Mouse (Mus musculus): Measurements from ENCODE around the gene Ankrd24. TPM values are rescaled to one million over a fixed set of nuclear protein-coding genes. Genes with fewer than 3 reads are reported as not detected.
"Not testable (repeated sequence)": the region's sequence is repeated elsewhere in the genome, so short reads cannot be mapped to it uniquely, and the experiment has no call there.

Gene Ankrd24
- polyA plus RNA-seq, 1 experiment from 2014 or later = 15.2 TPM

- H3K9ac ChIP-seq = no peak overlapping the region
- H3K4me3 ChIP-seq (replicated peaks) = no peak overlapping the region
- ATAC-seq (replicated peaks; ENCODE audit: low FRiP score) = no peak
- H3K36me3 ChIP-seq = peaks cover 75% of the 10 kb centered on the region
- peaks cover 49% of the 10 kb centered on the region for H3K9me3 ChIP-seq (replicated peaks)
- H3K4me1 ChIP-seq = peaks cover under 1% of the 10 kb centered on the region; the same call in 1 of the 2 replicates
- H3K27ac ChIP-seq = no peak overlapping the region
- no peaks in the 10 kb centered on the region for H3K27me3 ChIP-seq
- H3K4me2 ChIP-seq = no peak overlapping the region
- WGBS = 96% methylated on average over 10 of the region's 10 CpGs
Measured at GRCm38 (mm10) chr10:81655178-81655577, 26.8 kb downstream of the Ankrd24 start.

- WGBS = 92% methylated on average over 2 of the region's 2 CpGs
- Histone ChIP-seq H3K4me1 (no peaks in the 10 kb centered on the region), H3K27me3 (no peaks in the 10 kb centered on the region)
Measured at GRCm38 (mm10) chr10:81656174-81656573, 27.8 kb downstream of the Ankrd24 start.

GRCm38 (mm10) chr10:81687114-81687513 lies 58.8 kb downstream of the Ankrd24 start:
- H3K4me3 ChIP-seq (replicated peaks); H3K4me2 ChIP-seq; ATAC-seq (replicated peaks; ENCODE audit: low FRiP score); H3K27me3 ChIP-seq; H3K4me1 ChIP-seq; H3K36me3 ChIP-seq; H3K9ac ChIP-seq; H3K27ac ChIP-seq; H3K9me3 ChIP-seq (replicated peaks): not testable (repeated sequence)
- no CpG with 5 or more reads among the region's 18 CpGs for WGBS

More at GRCm38 (mm10) chr10:81656174-81656573, 27.8 kb downstream of the Ankrd24 start:
- peaks cover 69% of the 10 kb centered on the region for H3K36me3 ChIP-seq
- H3K9ac ChIP-seq = no peak overlapping the region
- H3K9me3 ChIP-seq (replicated peaks) = peaks cover 48% of the 10 kb centered on the region
- no peak overlapping the region for H3K4me3 ChIP-seq (replicated peaks)
- no peak overlapping the region for H3K27ac ChIP-seq
- no peak overlapping the region for H3K4me2 ChIP-seq
- no peak for ATAC-seq (replicated peaks; ENCODE audit: low FRiP score)

Other genes starting within 250 kb of the Ankrd24 start
- gene Dohh, start 244.1 kb upstream of the Ankrd24 start, polyA plus RNA-seq (2015; fragmentation: Nextera tagmentation; extraction: Ambion mirVana) = 79.7 and 82.2 TPM in 2 replicates
- 2.5 and 4.1 TPM in 2 replicates for gene Gm48551, start 244.1 kb upstream of the Ankrd24 start, polyA plus RNA-seq (2015; fragmentation: Nextera tagmentation; extraction: Ambion mirVana)
- gene Gm48552, start 239.5 kb upstream of the Ankrd24 start, polyA plus RNA-seq (2015; fragmentation: Nextera tagmentation; extraction: Ambion mirVana) = 1.6 and 2.1 TPM in 2 replicates
- gene Smim24, start 235.5 kb upstream of the Ankrd24 start, polyA plus RNA-seq (2015; fragmentation: Nextera tagmentation; extraction: Ambion mirVana) = 26.0 and 29.4 TPM in 2 replicates
- gene Nfic, start 172.9 kb upstream of the Ankrd24 start, polyA plus RNA-seq (2015; fragmentation: Nextera tagmentation; extraction: Ambion mirVana) = 67.9 and 84.5 TPM in 2 replicates
- gene Celf5, start 145.8 kb upstream of the Ankrd24 start, polyA plus RNA-seq (2015; fragmentation: Nextera tagmentation; extraction: Ambion mirVana) = 0.50 and 0.82 TPM in 2 replicates
- 85.7 and 93.5 TPM in 2 replicates for gene Ncln, start 132.1 kb upstream of the Ankrd24 start, polyA plus RNA-seq (2015; fragmentation: Nextera tagmentation; extraction: Ambion mirVana)
- gene S1pr4, start 128.4 kb upstream of the Ankrd24 start, polyA plus RNA-seq (2015; fragmentation: Nextera tagmentation; extraction: Ambion mirVana) = 1.2 and 1.4 TPM in 2 replicates
- 0.89 and 1.00 TPM in 2 replicates for gene Gna15, start 104.3 kb upstream of the Ankrd24 start, polyA plus RNA-seq (2015; fragmentation: Nextera tagmentation; extraction: Ambion mirVana)
- 79.0 and 88.6 TPM in 2 replicates for gene Gna11, start 83.3 kb upstream of the Ankrd24 start, polyA plus RNA-seq (2015; fragmentation: Nextera tagmentation; extraction: Ambion mirVana)
- 535 and 630 TPM in 2 replicates for gene Aes, start 69.1 kb upstream of the Ankrd24 start, polyA plus RNA-seq (2015; fragmentation: Nextera tagmentation; extraction: Ambion mirVana)
- gene Tle2, start 54.0 kb upstream of the Ankrd24 start, polyA plus RNA-seq (2015; fragmentation: Nextera tagmentation; extraction: Ambion mirVana) = 39.3 and 45.6 TPM in 2 replicates
- 15.6 and 16.8 TPM in 2 replicates for gene Tle6, start 27.5 kb upstream of the Ankrd24 start, polyA plus RNA-seq (2015; fragmentation: Nextera tagmentation; extraction: Ambion mirVana)
- gene BC025920, start 22.3 kb upstream of the Ankrd24 start, polyA plus RNA-seq (2015; fragmentation: Nextera tagmentation; extraction: Ambion mirVana) = 0.62 and 0.84 TPM in 2 replicates
- 40.0 and 42.8 TPM in 2 replicates for gene Sirt6, start 743 bp upstream of the Ankrd24 start, polyA plus RNA-seq (2015; fragmentation: Nextera tagmentation; extraction: Ambion mirVana)
- 3.8 and 5.0 TPM in 2 replicates for gene Gm10778, start 20.5 kb downstream of the Ankrd24 start, polyA plus RNA-seq (2015; fragmentation: Nextera tagmentation; extraction: Ambion mirVana)
- gene Zfp433, start 76.3 kb downstream of the Ankrd24 start, polyA plus RNA-seq (2015; fragmentation: Nextera tagmentation; extraction: Ambion mirVana) = 16.9 and 18.6 TPM in 2 replicates
- gene Gm3055, start 142.6 kb downstream of the Ankrd24 start, polyA plus RNA-seq (2015; fragmentation: Nextera tagmentation; extraction: Ambion mirVana) = 10.3 TPM in 2 replicates
- 3.7 and 4.2 TPM in 2 replicates for gene Gm4767, start 183.6 kb downstream of the Ankrd24 start, polyA plus RNA-seq (2015; fragmentation: Nextera tagmentation; extraction: Ambion mirVana)
- 9.2 and 9.7 TPM in 2 replicates for gene Gm32687, start 235.4 kb downstream of the Ankrd24 start, polyA plus RNA-seq (2015; fragmentation: Nextera tagmentation; extraction: Ambion mirVana)